Mouse (Mus musculus) kidney, embryonic 16.5 days (tissue): Measurements from ENCODE around the gene Spata32. TPM values are rescaled to one million over a fixed set of nuclear protein-coding genes. Genes with fewer than 3 reads are reported as not detected.

Experiments used
- ATAC-seq: fragments of 200-750 bp; cut with Nextera tagmentation; 2 replicates; pipeline ENCODE4 v1.8.0; 2017; ENCODE audit warnings: moderate TSS enrichment; ENCODE audit not compliant: low FRiP score, low TSS enrichment
- H3K27ac ChIP-seq: fragments of 300-500 bp; sonication (generic); 2 replicates; pipeline ENCODE4 v1.5.1; 2014; ENCODE audit warnings: low read length
- H3K27me3 ChIP-seq: fragments of 300-500 bp; sonication (generic); 2 replicates; pipeline ENCODE4 v1.6.1; 2014; ENCODE audit warnings: low read length, control low read depth, mixed read lengths; ENCODE audit not compliant: insufficient read depth
- H3K36me3 ChIP-seq: fragments of 300-500 bp; sonication (generic); 2 replicates; pipeline ENCODE4 v1.6.1; 2014; ENCODE audit warnings: low read length, control low read depth, mixed read lengths; ENCODE audit not compliant: insufficient read depth
- H3K4me1 ChIP-seq: fragments of 300-500 bp; sonication (generic); 2 replicates; pipeline ENCODE4 v1.6.1; 2014; ENCODE audit warnings: low read length, control low read depth, mixed read lengths; ENCODE audit not compliant: insufficient read depth
- H3K4me2 ChIP-seq: fragments of 300-500 bp; sonication (generic); replicated peaks from 2 replicates; pipeline ENCODE4 v1.6.1; 2014; ENCODE audit warnings: low read depth, low read length
- H3K4me3 ChIP-seq: fragments of 300-500 bp; sonication (generic); 2 replicates; pipeline ENCODE4 v1.5.1; 2014; ENCODE audit warnings: mild to moderate bottlenecking, low read length
- H3K9ac ChIP-seq: fragments of 300-500 bp; sonication (generic); replicated peaks from 2 replicates; pipeline ENCODE4 v1.6.1; 2014; ENCODE audit warnings: low read length
- H3K9me3 ChIP-seq: fragments of 300-500 bp; sonication (generic); 2 replicates; pipeline ENCODE4 v1.6.1; 2016; ENCODE audit warnings: low read length, control low read depth
- WGBS: fragments of 180-500 bp; shearing (Covaris S2); extraction: QIAGEN DNeasy Blood & Tissue Kit; methylation state at CpG from one replicate; pipeline ENCODE4 v1.1.7; 2014; 5-methylcytosine and 5-hydroxymethylcytosine counted together
- polyA plus RNA-seq: library from polyadenylated mRNA; unstranded; fragments of >200 nt; fragmentation: Nextera tagmentation; extraction: Ambion mirVana; gene quantifications from 2 replicates; pipeline ENCODE4 v1.2.1, GENCODE M21; 2015

Gene Spata32
- polyA plus RNA-seq, 1 experiment from 2014 or later = not detected

DNA sequence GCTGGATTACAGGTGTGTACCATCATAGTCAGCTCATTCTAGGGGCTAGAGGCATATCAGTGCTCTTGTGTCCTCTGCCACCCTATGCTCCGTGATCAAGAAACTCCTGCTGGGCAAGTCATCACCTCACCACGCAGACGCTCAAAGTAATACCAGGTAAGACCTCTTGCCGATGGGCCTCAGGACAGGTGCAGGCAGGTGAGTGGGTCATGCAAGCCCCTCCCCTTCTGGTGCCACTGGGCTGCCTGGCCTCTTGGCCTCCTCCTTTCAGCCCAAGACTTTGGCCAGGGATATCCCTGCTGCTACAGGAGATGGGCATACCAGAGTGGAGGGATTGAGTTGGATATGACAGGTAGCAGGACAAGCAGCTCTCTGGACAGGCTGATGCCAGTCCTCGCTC, 1.0 kb upstream of the Spata32 start:
- Histone ChIP-seq H3K27me3 (no peaks in the 10 kb centered on the region), H3K4me2 (no peak overlapping the region), H3K27ac (no peak overlapping the region), H3K4me1 (peaks cover 12% of the 10 kb centered on the region), H3K9me3 (no peaks in the 10 kb centered on the region), H3K9ac (no peak overlapping the region), H3K36me3 (peaks cover 28% of the 10 kb centered on the region), H3K4me3 (no peak overlapping the region)
- ATAC-seq = no peak
- WGBS = 93% methylated on average over 5 of the region's 5 CpGs

DNA sequence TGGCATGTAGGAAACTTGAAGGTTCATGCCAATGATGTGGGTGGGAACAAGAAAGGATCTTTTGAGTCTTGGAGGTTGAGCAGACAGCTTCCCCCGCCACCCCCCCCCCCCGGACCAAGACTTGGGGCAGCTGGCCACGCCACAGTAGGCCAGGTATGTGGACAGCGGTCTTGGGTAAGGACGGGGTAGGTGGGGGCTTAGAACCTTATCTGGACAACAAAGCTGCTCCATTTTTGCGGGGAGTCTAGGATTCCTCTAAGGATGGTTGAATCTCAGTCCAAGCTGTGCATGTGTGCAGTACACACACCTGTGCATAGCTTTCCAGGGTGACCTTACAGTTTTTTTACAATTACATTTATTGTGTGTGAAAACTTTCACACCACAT, 277 bp upstream of the Spata32 start:
- peaks cover 12% of the 10 kb centered on the region for H3K4me1 ChIP-seq
- WGBS = 27% methylated on average over 6 of the region's 6 CpGs
- peak overlapping the region; percentile 58 for H3K9ac ChIP-seq
- ATAC-seq = no peak
- H3K27ac ChIP-seq = 0 out of 2 replicates have a peak overlapping the region, but pooled peaks have one; percentile 11
- H3K4me3 ChIP-seq = peak overlapping the region; percentile 54
- H3K27me3 ChIP-seq = no peaks in the 10 kb centered on the region
- peaks cover 22% of the 10 kb centered on the region for H3K36me3 ChIP-seq
- peaks cover 3% of the 10 kb centered on the region; the same call in 1 of the 2 replicates for H3K9me3 ChIP-seq
- peak overlapping the region; percentile 80 for H3K4me2 ChIP-seq

DNA sequence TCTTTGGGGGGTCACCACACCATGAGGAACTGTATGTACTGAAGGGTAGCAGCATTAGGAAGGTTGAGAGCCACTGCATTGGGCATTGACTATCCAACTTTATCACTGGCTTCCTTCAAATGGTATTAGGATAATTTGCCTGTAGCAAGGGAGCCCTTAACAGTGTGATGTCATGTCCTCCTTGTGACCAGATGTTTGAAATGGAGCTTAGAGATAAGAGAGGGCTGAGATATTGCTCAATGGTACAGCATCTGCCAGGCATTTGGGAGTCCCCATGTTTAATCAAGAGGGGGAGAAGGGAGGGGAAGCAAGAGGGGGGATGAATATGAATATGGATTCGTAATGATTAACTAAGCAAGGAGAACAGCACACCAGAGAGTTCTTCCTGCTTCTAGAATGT, 2.9 kb downstream of the Spata32 start:
- 74% methylated on average over 1 of the region's 1 CpGs for WGBS
- Histone ChIP-seq H3K4me3 (no peak overlapping the region), H3K9me3 (peaks cover 3% of the 10 kb centered on the region; the same call in 1 of the 2 replicates), H3K27me3 (no peaks in the 10 kb centered on the region), H3K36me3 (peaks cover 4% of the 10 kb centered on the region; the same call in 1 of the 2 replicates), H3K4me1 (peaks cover 12% of the 10 kb centered on the region), H3K27ac (no peak overlapping the region), H3K9ac (no peak overlapping the region), H3K4me2 (no peak overlapping the region)
- no peak for ATAC-seq

DNA sequence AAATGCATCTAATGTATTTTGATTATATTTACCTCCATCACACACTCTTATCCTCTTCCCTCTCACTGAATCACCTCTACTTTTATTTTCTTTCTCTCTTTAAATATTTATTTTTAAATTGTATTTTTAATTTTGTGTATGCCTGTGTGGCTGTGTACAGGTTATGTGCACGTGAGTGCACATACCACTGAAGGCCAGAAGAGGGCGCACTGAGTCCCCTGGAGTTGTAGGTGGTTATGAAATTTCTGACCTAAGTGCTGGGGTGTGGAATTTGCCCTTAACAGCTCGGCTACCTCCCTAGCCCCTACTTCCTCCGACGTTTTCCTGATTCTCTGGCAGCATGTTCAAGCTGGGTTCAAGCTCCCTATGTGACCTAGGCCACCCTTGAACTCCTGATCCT, 4.5 kb downstream of the Spata32 start:
- Histone ChIP-seq H3K4me1 (peaks cover 11% of the 10 kb centered on the region), H3K9me3 (peaks cover 3% of the 10 kb centered on the region; the same call in 1 of the 2 replicates), H3K4me3 (no peak overlapping the region), H3K27ac (no peak overlapping the region), H3K27me3 (no peaks in the 10 kb centered on the region), H3K36me3 (no peaks in the 10 kb centered on the region), H3K4me2 (no peak overlapping the region), H3K9ac (no peak overlapping the region)
- WGBS = 85% methylated on average over 5 of the region's 5 CpGs
- ATAC-seq = no peak

DNA sequence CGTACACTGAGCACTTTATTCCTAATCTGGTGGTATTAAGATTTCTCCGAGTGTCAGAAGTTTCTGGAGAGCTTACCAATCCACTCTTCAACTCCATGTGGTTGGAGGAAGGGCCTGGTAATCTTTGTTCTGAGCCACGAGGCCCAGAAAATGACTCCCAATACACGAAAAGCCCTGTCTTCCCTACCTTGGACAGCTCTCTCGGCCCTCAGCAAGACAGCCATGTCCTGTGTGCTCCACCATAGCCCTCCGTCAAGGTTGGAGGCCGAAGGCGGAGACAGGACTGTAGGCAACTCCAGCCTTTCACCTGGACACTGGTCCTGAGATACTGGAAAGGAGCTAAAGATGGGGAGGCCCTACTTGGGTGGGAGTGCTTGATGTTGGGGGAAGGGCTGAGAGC, 7.9 kb downstream of the Spata32 start:
- no peak overlapping the region for H3K4me2 ChIP-seq
- no peak overlapping the region for H3K27ac ChIP-seq
- H3K9ac ChIP-seq = no peak overlapping the region
- no peaks in the 10 kb centered on the region for H3K36me3 ChIP-seq
- no peaks in the 10 kb centered on the region for H3K27me3 ChIP-seq
- no peak for ATAC-seq
- H3K4me3 ChIP-seq = no peak overlapping the region
- no peaks in the 10 kb centered on the region for H3K4me1 ChIP-seq
- WGBS = 63% methylated on average over 8 of the region's 8 CpGs
- H3K9me3 ChIP-seq = peaks cover 3% of the 10 kb centered on the region; the same call in 1 of the 2 replicates

DNA sequence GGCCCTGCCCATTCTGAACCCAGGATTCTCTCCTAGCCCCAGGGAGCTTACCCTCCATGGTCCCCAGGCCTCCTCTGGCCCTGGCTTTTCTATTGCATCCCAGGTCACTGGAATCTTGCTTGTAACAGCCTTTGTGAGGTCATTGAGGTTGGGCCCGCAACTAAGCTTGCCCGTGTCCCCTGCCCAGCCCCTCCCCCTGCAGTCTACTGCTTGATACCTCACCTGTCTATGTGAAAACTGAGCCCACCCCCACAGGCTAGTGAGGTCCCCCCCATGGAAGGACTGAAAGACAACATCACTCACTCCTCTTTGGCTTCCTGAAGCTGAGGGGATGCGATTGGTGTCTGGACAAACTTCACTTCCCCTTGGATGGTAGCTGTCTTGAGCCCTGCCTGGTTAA, 9.8 kb downstream of the Spata32 start, which contains the start of gene 1700023F06Rik:
TSS of gene 1700023F06Rik (minus strand) at position 101 of the 400 bp plus-strand sequence.
- no peaks in the 10 kb centered on the region for H3K27me3 ChIP-seq
- ATAC-seq = no peak
- no peak within 1 kb of the TSS for H3K4me2 ChIP-seq
- no peak within 1 kb of the TSS for H3K27ac ChIP-seq
- H3K4me3 ChIP-seq = no peak within 1 kb of the TSS
- H3K9me3 ChIP-seq = no peaks in the 10 kb centered on the region
- no peaks in the 10 kb centered on the region for H3K36me3 ChIP-seq
- H3K9ac ChIP-seq = no peak within 1 kb of the TSS
- WGBS = 90% methylated on average over 3 of the region's 3 CpGs
- H3K4me1 ChIP-seq = no peaks in the 10 kb centered on the region

DNA sequence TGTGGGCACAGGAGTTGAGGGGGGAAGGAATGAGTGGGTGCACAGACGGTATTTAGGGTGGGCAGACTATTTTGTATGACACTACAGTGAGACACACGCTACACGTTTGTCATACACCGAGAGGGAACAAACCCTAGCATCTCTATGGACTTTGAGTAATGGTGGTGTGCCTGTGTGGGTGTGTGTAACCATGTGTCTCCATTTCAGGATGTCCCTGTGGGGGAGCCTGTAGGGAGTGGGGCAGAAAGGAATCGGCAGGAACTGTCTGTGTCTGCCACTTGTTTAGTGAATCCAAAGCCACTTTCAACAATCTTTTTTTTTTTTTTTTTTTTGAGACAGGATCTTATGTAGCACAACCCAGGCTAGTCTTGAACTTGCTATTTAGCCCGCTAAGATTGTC, 12.0 kb downstream of the Spata32 start:
- H3K27me3 ChIP-seq = no peaks in the 10 kb centered on the region
- H3K4me3 ChIP-seq = no peak overlapping the region
- no peaks in the 10 kb centered on the region for H3K4me1 ChIP-seq
- 93% methylated on average over 6 of the region's 6 CpGs for WGBS
- H3K9me3 ChIP-seq = no peaks in the 10 kb centered on the region
- no peak for ATAC-seq
- no peak overlapping the region for H3K4me2 ChIP-seq
- H3K36me3 ChIP-seq = no peaks in the 10 kb centered on the region
- no peak overlapping the region for H3K27ac ChIP-seq
- no peak overlapping the region for H3K9ac ChIP-seq

DNA sequence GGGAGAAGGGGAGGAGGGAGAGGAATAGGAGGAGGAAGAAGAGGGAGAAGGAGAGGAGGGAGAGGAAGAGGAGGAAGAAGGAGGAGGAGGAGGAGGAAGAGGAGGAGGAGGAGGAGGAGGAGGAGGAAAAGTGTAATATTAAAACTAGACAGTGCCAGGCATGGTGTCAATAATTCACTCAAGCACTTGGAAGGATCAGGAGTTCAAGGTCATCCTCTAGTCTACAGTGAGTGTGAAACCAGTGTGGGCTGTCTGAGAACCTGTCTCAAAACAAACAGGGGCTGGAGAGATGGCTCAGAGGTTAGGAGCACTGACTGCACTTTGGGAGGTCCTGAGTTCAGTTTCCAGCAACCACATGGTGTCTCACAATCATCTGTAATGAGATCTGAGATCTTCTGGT, 15.9 kb downstream of the Spata32 start:
- Histone ChIP-seq H3K4me2 (no peak overlapping the region), H3K27me3 (peaks cover 35% of the 10 kb centered on the region), H3K9me3 (no peaks in the 10 kb centered on the region), H3K4me1 (peaks cover 14% of the 10 kb centered on the region), H3K9ac (no peak overlapping the region), H3K4me3 (no peak overlapping the region), H3K36me3 (no peaks in the 10 kb centered on the region), H3K27ac (no peak overlapping the region)
- ATAC-seq = no peak

DNA sequence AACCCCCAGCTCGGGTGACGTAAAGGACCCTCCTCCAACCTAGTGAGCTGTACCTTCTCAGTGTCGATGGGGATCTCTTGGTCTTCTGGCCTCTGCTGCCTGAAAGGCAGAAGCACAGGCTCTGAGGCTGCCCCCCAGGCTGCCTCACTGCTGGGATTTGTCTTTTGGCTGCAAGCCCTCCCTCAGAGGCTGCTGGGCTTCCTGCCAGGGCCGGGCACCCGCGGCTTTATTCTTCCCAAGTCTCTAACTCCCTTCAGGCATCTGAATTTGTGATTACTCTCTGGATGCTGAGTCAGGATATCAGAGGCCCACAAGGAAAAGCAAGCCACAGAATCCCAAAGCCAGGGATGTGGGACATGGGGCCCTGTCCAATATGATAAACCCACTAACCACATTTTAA, 16.6 kb downstream of the Spata32 start:
- Histone ChIP-seq H3K4me1 (peaks cover 14% of the 10 kb centered on the region), H3K27ac (no peak overlapping the region), H3K27me3 (peaks cover 42% of the 10 kb centered on the region), H3K36me3 (no peaks in the 10 kb centered on the region), H3K9me3 (no peaks in the 10 kb centered on the region), H3K9ac (0 out of 2 replicates have a peak overlapping the region, but pooled peaks have one; percentile 19), H3K4me2 (no peak overlapping the region), H3K4me3 (no peak overlapping the region)
- no peak for ATAC-seq
- whole genome bisulfite sequencing = 30% methylated on average over 6 of the region's 6 CpGs

DNA sequence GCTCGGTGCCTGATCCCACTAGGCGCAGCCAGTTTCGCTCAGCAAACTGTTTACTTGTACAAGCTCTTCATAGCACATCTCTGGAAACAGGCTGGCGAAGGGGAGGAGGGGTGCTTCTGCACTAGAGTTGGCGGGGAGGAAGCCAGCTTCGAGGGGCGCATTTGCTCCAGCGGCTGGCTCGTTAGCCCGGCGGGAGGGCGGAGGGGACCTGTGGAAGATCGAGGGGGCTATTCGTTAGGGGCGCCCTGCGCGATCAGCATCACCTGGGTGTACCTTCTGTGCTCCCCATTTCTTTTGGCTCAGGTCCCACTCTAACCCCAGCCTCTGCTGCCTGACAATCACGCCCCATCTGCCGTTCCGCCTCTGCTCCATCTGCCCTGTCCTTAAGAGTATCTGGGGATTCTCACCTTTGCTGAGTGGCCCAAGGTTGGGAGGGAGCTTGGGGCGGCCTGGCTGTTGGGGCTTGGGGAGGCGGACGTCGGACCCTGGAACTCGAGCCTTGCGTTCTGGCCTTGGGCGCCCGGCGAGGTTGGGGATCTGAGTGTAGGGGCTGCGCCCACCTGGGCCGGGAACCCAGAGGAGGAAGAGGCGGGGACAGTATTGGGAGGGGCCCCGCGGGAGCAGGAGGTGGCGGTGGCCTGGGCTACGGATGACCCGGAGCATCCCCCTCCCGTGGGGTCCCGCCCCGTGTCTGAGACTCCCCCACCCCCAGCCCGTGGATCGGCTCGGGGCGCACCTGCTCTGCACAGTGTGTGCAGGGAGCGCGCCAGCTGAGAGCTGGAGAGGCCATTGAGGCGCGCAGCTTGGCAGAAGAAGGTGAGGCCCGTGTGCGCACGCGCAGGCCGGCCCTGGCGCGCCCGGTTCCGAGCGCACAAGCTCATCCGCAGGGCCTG, 19.1 kb downstream of the Spata32 start:
- WGBS = 1% methylated on average over 58 of the region's 59 CpGs
- peak; percentile 54 for ATAC-seq
- Histone ChIP-seq H3K9me3 (no peaks in the 10 kb centered on the region), H3K27me3 (peaks cover 64% of the 10 kb centered on the region), H3K36me3 (no peaks in the 10 kb centered on the region), H3K4me1 (peaks cover 14% of the 10 kb centered on the region), H3K4me3 (peak overlapping the region; percentile 54), H3K9ac (peak overlapping the region; percentile 61), H3K27ac (no peak overlapping the region), H3K4me2 (peak overlapping the region; percentile 85)
